Mouse (Mus musculus) liver, postnatal 0 days (tissue): Measurements from ENCODE around the gene Cep170b.

Experiments used
- CTCF ChIP-seq: sonication (generic); IDR thresholded peaks from 2 replicates; pipeline ENCODE4 v1.5.1; 2016; ENCODE audit warnings: antibody characterized with exemption, low read depth
- EP300 ChIP-seq: IDR thresholded peaks from 2 replicates; pipeline ENCODE4 v1.6.1; 2016; ENCODE audit warnings: antibody characterized with exemption, low read depth, mild to moderate bottlenecking

GRCm38 (mm10) chr12:112677943-112678554, 42.2 kb upstream of the Cep170b start:
- TF ChIP-seq CTCF (no peak), EP300 (no peak)
